Mouse (Mus musculus) neutrophil, adult 83 days (primary cell): Measurements from ENCODE around the gene Sema3g. TPM values are rescaled to one million over a fixed set of nuclear protein-coding genes. Genes with fewer than 3 reads are reported as not detected.

ENCODE experiments used
- total RNA-seq, 2 experiments: library from RNA; stranded (reverse); gene quantifications; one replicate each; pipeline ENCODE4 v1.2.4; 2023

Sema3g gene
- under 1 TPM; 0.20 to 0.38 TPM for total RNA-seq

DNA sequence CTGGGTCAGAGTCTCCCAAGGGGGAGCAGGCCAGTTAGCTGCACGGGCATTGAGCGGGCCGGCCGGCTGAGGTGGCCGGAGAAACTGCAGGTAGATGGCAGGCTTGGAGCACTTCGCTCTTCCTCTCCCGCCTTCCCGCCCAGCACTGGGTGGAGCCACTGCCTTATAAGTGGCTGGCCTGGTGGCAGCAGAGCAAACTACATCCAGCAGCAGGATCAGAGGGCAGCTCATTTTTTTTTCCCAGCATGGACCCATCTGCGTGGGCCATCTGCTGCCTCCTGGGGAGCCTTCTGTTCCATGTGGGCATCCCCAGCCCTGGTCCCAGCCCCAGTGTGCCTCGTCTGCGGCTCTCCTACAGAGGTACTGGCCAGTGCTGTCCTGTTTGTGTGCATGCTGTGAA is at the start of gene Sema3g:
Gene Sema3g, plus strand, starts transcription at position 195 of the 400 bp plus-strand sequence.

GRCm38 (mm10) chr14:31168425-31168824 is 49.2 kb upstream of the Sema3g start, which contains the start of gene Stab1:
Gene Stab1 (minus strand): TSS chr14:31168641.

DNA sequence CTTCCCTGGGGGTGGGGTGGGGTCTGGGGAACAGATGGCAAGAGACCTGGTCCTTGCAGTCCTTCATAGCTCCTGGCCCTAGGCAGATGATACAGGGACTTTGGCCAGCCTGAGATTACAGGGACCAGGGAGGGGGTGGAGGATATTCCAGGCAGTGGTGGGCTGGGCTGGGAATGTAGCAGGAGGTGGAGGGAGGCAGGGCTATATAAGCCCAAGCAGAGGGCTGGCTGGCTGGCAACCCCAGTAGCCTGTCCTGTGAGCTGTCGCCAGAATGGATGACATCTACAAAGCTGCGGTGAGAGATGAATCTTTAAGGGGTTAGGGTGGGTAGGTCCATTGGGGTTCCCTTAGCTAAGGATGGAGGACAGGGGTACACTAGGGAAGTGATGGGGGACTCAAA is 9.6 kb upstream of the Sema3g start, which contains the start of gene Tnnc1:
Gene Tnnc1, plus strand, starts transcription at position 229 of the 400 bp plus-strand sequence.

DNA sequence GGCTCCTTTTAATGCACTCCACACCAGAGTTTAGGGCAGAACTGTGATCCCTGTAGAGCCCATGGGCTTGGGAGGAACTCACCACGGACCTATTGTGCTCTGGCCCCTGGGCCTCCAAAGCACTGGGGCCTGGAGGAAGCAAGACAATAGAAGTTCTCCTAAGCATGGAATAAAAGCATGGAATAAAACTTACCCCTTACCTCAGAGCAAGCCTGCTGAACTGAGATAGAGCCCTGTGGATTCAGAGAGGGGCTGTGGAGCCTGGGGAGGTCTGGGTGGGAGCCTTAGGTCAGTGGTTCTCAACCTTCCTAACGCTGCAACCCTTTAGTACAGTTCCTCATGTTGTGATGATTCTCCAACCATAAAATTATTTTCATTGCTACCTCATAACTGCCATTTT is 814 bp upstream of the Sema3g start, which contains the start of gene Nisch:
Gene Nisch, minus strand, starts transcription at position 101 of the 400 bp plus-strand sequence.

GRCm38 (mm10) chr14:31251084-31251604 is 33.5 kb downstream of the Sema3g start, which contains the start of the genes Phf7 and Bap1:
Gene Phf7 (minus strand): TSS chr14:31251317.
Gene Bap1 (plus strand): TSS chr14:31251450.

Other genes starting within 250 kb of the Sema3g start
- 10 to 100 TPM; 11.4 to 12.2 TPM for gene Glt8d1, start 216.5 kb upstream of the Sema3g start, total RNA-seq
- gene Spcs1, start 216.2 kb upstream of the Sema3g start, total RNA-seq = 10 to 100 TPM; 70.6 to 86.4 TPM
- 10 to 100 TPM; 52.5 to 55.0 TPM for gene Pbrm1, start 198.7 kb upstream of the Sema3g start, total RNA-seq
- gene Gnl3, start 198.7 kb upstream of the Sema3g start, total RNA-seq = 10 to 100 TPM; 43.5 to 46.3 TPM
- 10 to 100 TPM; 43.2 to 63.8 TPM for gene Smim4, start 88.9 kb upstream of the Sema3g start, total RNA-seq
- 10 to 100 TPM; 15.2 to 18.0 TPM for gene Nt5dc2, start 86.8 kb upstream of the Sema3g start, total RNA-seq
- gene Stab1, start 49.2 kb upstream of the Sema3g start, total RNA-seq = 1 to 10 TPM; 2.8 to 3.7 TPM
- 1 to 10 TPM; 1.0 to 2.1 TPM for gene Tnnc1, start 9.5 kb upstream of the Sema3g start, total RNA-seq
- 100 to 1,000 TPM; 298 to 310 TPM for gene Nisch, start 914 bp upstream of the Sema3g start, total RNA-seq
- 1 to 10 TPM; 6.6 to 7.2 TPM for gene Phf7, start 33.5 kb downstream of the Sema3g start, total RNA-seq
- gene Bap1, start 33.6 kb downstream of the Sema3g start, total RNA-seq = 10 to 100 TPM; 40.0 to 46.7 TPM
- under 1 TPM in 1 of 2 experiments, not detected in 1; 0.02 TPM for gene Dnah1, start 106.0 kb downstream of the Sema3g start, total RNA-seq
- gene Capn7, start 118.8 kb downstream of the Sema3g start, total RNA-seq = 10 to 100 TPM; 23.1 to 23.2 TPM
- 10 to 100 TPM; 84.9 to 88.2 TPM for gene Sh3bp5, start 218.2 kb downstream of the Sema3g start, total RNA-seq